Mouse (Mus musculus): ENCODE results near the gene Bmp8a.
"Not testable (repeated sequence)": the region's sequence is repeated elsewhere in the genome, so short reads cannot be mapped to it uniquely, and the experiment has no call there.

Gene Bmp8a

DNA sequence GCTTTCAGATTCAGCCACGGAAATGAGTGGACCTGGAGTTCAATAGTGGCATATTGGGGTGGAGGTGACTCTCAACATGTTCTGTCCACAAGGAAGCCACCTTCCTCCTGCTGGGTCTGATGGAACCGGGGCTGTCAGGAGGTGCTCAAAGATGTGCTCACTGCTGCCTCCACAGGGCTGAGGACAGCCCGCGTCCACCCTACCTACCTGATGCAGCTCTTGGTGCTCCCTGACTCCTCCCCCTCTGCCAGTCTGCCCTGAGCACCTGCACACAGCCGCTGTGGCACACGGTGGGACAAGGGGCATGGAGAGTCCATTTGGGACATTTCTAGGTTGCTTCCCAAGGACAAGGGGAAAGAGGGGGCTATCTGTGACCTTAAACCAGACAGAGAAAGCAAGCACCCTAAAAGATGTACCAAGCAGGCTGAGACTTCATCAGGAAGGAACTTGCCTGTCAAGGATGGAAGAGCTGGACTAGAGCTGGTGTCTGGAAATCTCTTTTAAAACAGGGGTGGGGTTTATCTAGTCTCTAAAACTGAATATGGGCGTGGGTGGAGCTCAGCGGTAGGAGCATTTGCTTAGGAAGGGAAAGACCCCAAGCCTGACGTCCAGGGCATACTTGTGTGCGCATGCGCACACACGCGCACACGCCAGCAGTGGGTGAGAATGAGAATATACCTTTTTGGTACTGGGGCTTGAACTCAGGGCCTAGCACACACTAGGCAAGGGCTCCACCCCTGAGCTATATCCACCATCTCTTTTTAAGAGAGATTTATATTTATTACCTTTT is 7.1 kb downstream of the Bmp8a start:
- CTCF ChIA-PET = interaction anchor here (0.5 to 1.7 kb wide), 8 partner anchors 29 to 364 kb away, joined by 3 to 7 read pairs (median 4); no protein-coding TSS in a partner anchor

DNA sequence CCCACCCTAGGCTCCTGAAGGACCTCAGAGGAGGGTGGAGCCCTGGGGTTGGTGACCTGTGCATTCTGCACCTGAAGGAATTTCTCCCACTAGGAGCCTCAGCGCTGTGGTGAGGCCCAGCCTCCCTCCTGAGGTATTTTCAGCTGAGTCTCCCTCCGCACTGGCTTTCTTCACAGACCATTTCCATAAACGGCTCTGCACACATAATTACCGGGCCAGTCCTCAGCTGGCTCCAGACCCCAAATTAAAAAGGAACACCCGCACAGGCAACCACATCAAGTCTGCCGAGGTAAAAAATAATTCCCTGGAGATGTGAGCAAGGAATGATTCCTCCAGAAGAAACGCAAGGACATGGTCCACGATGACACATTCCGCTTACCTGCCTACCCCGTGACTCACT is 7.8 kb downstream of the Bmp8a start:
- CTCF ChIA-PET = interaction anchor here in 3 of 4 experiments (0.5 to 1.3 kb wide), 5 partner anchors 28 to 298 kb away, joined by 3 read pairs; no protein-coding TSS in a partner anchor
- POLR2A ChIA-PET = interaction anchor here in 2 of 4 experiments (0.7 to 5.7 kb wide), 12 partner anchors 8 to 477 kb away, joined by 3 to 48 read pairs (median 3); partner anchors contain the start of gene Bmp8a (in 1 of the 2)

More for the DNA sequence above, 7.1 kb downstream of the Bmp8a start:
- POLR2A ChIA-PET = interaction anchor here in 3 of 4 experiments (0.5 to 1.6 kb wide), 15 partner anchors 9 to 224 kb away, joined by 3 to 10 read pairs (median 3); no protein-coding TSS in a partner anchor

DNA sequence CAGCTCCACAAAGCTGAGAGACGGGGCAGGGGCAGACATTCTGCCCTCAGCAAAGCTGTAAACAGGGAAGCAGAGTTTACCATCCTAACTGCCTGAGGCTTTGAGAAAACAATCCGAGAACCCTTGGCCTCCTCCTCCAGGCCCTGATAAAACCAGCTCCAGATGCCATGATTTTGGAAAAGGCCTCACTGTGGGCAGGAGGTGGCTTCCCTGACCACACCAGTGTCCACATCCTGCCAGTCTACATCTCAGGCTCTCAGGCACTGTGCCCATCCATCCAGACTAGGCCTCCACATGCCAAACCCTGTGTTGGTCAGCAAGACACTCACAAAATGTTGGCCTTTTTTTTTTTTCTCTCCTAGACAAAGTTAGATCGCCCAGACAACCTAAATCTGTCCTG is 8.9 kb downstream of the Bmp8a start:
- ChIA-PET CTCF (interaction anchor here in 3 of 4 experiments (0.6 to 1.8 kb wide), 7 partner anchors 8 to 730 kb away, joined by 3 to 9 read pairs (median 3); partner anchors contain the start of genes Bmp8a (in 1 of the 3) and Oxct2a (in 1 of the 3)), POLR2A (interaction anchor here in 3 of 4 experiments (0.6 to 5.7 kb wide), 11 partner anchors 8 to 314 kb away, joined by 3 to 48 read pairs (median 3); partner anchors contain the start of genes Bmp8a (in 2 of the 3) and Oxct2a (in 1 of the 3))

DNA sequence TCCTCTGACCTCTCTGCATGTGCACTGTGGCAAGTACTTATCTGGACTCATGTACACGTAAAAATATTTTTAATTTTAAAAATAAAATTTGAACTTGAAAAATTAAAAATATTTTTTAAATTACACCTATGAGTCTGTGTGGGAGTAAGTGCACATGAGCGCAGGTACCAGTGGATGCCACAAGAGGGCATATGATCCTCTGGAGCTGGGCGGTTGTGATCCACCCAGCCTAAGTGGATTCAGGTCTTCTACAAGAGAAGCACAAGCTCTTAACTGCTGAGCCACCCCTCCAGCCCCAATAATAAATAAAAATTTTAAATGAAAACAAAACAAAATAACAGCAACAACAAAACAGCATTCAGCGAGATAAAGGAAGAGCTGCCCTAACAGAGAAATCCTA is 9.9 kb downstream of the Bmp8a start:
- ChIA-PET POLR2A (interaction anchor here in 3 of 4 experiments (0.6 to 5.7 kb wide), 9 partner anchors 9 to 322 kb away, joined by 3 to 48 read pairs (median 3); partner anchors contain the start of genes Bmp8a (in 2 of the 3), Oxct2a (in 1 of the 3) and Ppie (in 1 of the 3)), CTCF (interaction anchor here in 3 of 4 experiments (0.6 to 1.8 kb wide), 10 partner anchors 9 to 60 kb away, joined by 3 to 9 read pairs (median 4); partner anchors contain the start of genes Bmp8a (in 1 of the 3) and Oxct2a (in 1 of the 3))

DNA sequence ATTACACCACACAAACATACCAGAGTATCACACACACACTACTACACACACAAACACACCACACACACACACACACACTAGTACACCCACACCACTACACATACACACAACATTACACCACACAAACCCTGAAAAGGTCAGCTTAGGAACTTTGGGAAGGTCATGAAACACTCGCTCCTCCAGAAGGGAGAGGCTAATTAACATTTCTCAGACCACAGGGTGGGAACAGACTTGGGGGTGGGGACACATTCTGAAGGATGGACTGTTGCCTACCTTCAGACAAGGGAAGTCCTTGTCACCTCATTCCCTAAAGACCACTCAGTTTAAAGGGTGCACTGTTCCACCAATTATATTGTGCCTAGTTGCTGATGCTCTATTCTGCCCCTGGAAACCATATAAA is 11.1 kb downstream of the Bmp8a start:
- ChIA-PET CTCF (interaction anchor here (0.5 to 1.6 kb wide), 6 partner anchors 9 to 333 kb away, joined by 3 to 6 read pairs (median 4); no protein-coding TSS in a partner anchor), POLR2A (interaction anchor here in 3 of 4 experiments (0.8 to 5.7 kb wide), 17 partner anchors 8 to 358 kb away, joined by 3 to 48 read pairs (median 4); partner anchors contain the start of gene Bmp8a (in 2 of the 3))

DNA sequence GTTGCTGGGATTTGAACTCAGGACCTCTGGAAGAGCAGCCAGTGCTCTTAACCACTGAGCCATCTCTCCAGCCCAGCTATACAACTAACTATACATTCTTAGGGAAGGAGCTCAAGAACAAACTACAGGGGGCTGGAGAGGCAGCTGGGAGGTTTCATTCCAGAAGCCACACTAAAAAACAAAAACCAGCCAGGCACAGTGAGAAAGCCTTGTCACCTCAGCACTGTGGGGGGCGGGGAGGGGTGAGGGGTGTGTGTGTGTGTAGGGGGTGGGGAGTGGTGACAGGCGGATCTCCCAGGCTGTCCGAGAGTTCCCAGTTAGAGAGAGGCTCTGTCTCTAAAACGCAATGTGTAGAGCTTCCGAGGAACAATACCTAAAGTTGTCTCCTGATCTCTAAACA is 11.7 kb downstream of the Bmp8a start:
- CTCF ChIA-PET = interaction anchor here (0.6 to 1.6 kb wide), 12 partner anchors 9 to 410 kb away, joined by 3 to 7 read pairs (median 4); no protein-coding TSS in a partner anchor
- POLR2A ChIA-PET = interaction anchor here (0.6 to 5.7 kb wide), 26 partner anchors 9 to 480 kb away, joined by 3 to 48 read pairs (median 3); partner anchors contain the start of gene Bmp8a (in 2 of the 4)

DNA sequence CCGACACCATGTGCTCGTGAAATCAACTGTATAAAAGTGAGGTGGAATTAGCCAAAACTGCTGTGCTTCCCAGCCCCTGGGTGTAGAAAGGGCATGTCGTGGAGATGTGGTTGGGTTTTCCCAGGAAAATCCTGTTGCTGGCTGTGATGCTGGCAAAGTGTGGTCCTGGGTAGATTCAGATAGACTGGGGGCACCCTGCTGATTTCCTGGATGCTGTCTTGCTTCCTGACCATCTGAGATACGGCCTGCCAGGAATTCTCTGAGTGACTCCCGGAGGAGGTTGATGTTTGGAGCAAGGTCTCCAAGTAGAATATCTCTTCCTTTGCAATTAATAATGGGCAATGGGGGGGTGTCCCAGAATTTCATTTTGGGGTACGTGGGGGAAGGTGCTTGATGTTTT is 14.1 kb downstream of the Bmp8a start:
- ChIA-PET CTCF (interaction anchor here in 1 of 4 experiments (0.7 kb wide), 1 partner anchor 11 kb away, joined by 4 read pairs; no protein-coding TSS in a partner anchor), POLR2A (interaction anchor here in 2 of 4 experiments (0.6 to 2.9 kb wide), 3 partner anchors 14 to 137 kb away, joined by 3 to 13 read pairs (median 3); partner anchors contain the start of gene Bmp8a (in 1 of the 2))

DNA sequence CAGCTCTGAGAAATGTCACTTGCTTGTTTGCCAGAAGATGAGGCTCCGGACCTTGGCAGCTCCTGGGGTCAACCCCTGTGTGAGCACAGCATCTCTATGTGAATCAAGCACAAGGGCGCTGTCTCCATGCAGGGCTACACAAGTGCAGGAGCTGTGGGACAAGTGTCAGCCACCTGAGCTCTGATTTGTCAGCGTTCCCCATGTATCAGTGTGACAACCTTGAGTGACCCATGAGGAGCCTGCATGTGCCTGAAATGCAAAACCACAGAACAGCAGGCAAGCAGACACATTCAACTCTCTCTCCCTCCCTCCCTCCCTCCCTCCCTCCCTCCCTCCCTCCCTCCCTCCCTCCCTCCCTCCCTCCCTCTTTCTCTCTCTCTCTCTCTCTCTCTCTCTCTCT is 15.4 kb downstream of the Bmp8a start:
- ChIA-PET CTCF (interaction anchor here in 1 of 4 experiments (1.4 kb wide), 1 partner anchor 22 kb away, joined by 4 read pairs; no protein-coding TSS in a partner anchor), POLR2A (interaction anchor here in 2 of 4 experiments (0.6 to 2.9 kb wide), 14 partner anchors 9 to 1429 kb away, joined by 3 to 13 read pairs (median 4); partner anchors contain the start of gene Bmp8a (in 1 of the 2))

DNA sequence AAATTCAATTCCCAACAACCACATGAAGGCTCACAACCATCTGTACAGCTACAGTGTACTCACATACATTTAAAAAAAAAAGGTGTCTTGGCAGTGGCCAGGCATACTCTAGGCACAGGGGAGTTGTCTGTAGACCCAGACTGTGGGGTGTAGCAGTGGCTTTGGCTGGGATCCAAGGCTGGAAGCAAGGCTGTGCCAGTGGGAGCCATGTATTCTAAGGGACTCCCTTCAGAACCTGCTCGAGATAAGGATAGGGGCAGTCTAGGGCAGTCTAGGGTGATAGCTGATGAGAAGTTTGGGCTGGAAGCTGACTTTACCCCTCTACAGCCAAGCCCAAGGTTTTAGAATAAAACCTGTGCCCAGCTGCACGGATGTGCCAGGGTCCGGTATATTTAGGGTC is 17.0 kb downstream of the Bmp8a start:
- ChIA-PET CTCF (no interaction called here), POLR2A (interaction anchor here in 2 of 4 experiments (0.9 to 2.3 kb wide), 7 partner anchors 10 to 44 kb away, joined by 4 to 9 read pairs (median 5); no protein-coding TSS in a partner anchor)

DNA sequence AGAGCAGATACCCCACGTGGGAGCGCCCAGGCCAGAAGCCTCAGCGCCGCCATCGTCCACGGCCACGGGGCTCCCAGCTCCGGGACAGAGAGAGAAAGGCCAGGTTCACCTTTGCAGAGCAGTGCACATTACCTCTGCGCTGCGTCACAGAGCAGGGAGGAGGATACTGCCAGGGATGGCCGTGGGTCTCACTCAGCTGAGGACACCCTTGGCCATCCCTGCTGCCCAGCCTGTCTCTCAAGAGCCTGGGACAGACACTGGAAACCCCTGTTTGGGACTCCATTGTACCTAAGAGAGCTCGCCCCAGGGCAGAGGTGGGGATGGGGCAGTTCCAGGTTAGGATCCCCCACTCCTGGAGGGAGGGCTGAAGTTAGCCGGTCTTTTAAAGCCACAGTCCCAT is 19.5 kb downstream of the Bmp8a start, which contains the start of gene Oxct2a:
Gene Oxct2a (minus strand): TSS at position 101 of the 400 bp plus-strand sequence.
- POLR2A ChIA-PET = interaction anchor here in 3 of 4 experiments (0.6 to 1.2 kb wide), 8 partner anchors 10 to 207 kb away, joined by 3 to 5 read pairs (median 3); partner anchors contain the start of gene Oxct2b (in 1 of the 3)
- CTCF ChIA-PET = interaction anchor here in 3 of 4 experiments (0.6 to 1.3 kb wide), 5 partner anchors 10 to 508 kb away, joined by 3 to 4 read pairs (median 4); partner anchors contain the start of gene Oxct2b (in 1 of the 3)

DNA sequence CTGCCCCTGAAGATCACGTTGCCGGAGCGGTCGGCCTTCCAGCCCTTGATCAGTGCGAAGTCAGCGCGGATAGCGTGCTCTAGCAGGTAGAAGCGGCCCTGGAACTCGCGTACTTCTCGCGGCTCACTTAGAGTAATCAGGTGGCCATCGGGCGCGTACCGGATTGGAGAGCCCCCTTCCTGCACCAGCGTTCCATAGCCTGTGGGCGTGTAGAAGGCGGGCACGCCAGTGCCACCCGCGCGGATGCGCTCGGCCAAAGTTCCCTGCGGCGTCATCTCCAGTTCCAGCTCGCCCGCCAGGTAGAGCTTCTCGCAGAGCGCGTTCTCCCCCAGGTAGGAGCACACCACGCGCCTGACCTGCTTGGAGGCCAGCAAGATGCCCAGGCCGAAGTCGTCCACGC is 20.1 kb downstream of the Bmp8a start:
- CTCF ChIA-PET = not testable (repeated sequence)
- POLR2A ChIA-PET = interaction anchor here in 2 of 4 experiments (1.1 to 1.2 kb wide), 2 partner anchors 11 to 38 kb away, joined by 3 to 5 read pairs; no protein-coding TSS in a partner anchor

DNA sequence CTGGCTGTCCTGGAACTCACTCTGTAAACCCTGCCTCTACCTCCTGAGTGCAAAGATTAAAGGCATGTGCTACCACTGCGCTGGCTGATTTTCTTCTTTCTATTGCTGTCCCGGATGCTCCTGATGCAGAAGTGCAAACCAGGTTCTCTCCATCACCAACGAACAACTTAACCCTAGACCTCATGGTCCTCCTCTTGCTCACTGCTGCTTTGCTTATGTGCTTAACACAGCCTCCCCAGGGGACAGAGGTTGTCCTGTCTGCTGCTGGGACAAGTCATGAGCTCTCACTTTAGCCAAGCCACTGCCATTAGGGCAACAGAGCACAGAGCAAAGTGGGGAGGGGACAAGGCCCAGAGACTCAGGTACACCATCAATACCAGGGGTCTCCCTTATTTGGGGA is 28.6 kb downstream of the Bmp8a start:
- CTCF ChIA-PET = interaction anchor here in 2 of 4 experiments (0.5 to 2.2 kb wide), 3 partner anchors 9 to 1532 kb away, joined by 3 to 10 read pairs (median 3); no protein-coding TSS in a partner anchor
- POLR2A ChIA-PET = interaction anchor here in 2 of 4 experiments (0.5 to 1.5 kb wide), 5 partner anchors 9 to 174 kb away, joined by 3 to 5 read pairs (median 4); partner anchors contain the start of genes Bmp8a (in 1 of the 2) and Ppie (in 1 of the 2)

DNA sequence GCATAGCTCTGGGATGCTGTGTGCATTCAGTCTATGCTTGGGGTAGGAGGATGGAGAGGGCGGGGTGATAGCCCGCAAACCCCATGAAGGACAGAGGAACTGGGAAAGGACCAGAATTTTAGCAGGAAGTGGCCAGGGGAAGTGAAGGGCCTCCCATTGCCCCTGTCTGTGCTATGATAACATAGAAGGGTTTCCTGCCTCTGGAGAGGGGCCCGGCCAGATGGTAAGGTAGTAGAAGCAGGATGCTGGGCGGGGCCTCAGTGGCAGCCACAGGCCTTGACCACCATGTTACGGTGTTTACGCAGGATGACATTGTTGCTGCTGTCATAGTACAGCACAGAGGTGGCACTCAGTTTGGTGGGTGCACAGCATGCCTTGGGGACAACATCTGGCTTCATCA is 30.0 kb downstream of the Bmp8a start:
- ChIA-PET POLR2A (interaction anchor here in 1 of 4 experiments (0.5 to 2.3 kb wide), 6 partner anchors 9 to 119 kb away, joined by 3 to 8 read pairs (median 4); no protein-coding TSS in a partner anchor), CTCF (interaction anchor here in 1 of 4 experiments (0.7 to 2.2 kb wide), 2 partner anchors 33 to 79 kb away, joined by 3 to 7 read pairs; no protein-coding TSS in a partner anchor)

DNA sequence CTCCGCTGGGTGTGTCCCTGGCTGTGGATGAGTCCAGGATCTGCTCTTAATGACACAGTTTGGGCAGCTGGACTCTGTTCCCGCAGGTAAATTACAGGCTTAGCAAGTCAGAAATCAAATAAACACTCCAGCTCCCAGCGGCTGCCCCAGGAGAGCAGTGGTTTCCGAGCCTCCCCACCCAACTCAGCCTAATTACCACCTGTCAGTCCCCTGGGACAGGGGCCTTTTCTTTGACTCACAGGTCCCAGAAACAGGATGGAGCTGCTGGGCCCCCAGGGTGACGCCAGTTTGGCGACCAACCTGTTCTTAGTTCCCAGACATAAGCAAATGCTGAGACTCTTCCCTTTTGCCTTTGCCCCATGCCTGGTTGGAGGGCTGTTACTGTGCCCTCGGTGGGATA is 31.2 kb downstream of the Bmp8a start:
- CTCF ChIA-PET = interaction anchor here in 3 of 4 experiments (0.6 to 2.2 kb wide), 7 partner anchors 19 to 219 kb away, joined by 3 to 7 read pairs (median 3); no protein-coding TSS in a partner anchor
- POLR2A ChIA-PET = interaction anchor here in 2 of 4 experiments (0.6 to 2.3 kb wide), 10 partner anchors 12 to 151 kb away, joined by 3 to 8 read pairs (median 4); partner anchors contain the start of genes Bmp8a (in 1 of the 2) and Oxct2a (in 1 of the 2)

DNA sequence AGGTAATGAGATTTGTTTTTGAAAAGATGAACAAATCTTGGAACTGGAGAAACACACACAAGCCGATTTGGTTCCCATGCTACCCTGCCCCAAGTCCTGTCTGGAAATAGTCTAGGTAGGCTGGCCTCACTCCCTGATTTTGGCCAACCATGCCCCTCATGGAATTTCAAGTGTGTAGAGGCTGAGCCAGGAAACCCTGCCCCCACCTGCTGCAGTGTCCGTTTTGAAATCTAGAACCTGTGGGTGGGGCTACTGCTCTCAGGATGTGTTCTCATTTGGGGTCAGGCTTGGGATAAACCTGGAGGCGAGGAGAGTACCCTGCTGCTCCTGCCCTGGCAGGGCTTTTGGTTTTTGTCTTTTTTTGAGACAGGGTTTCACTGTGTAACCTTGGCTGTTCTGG is 34.8 kb downstream of the Bmp8a start:
- POLR2A ChIA-PET = interaction anchor here in 2 of 4 experiments (0.8 to 3.5 kb wide), 7 partner anchors 12 to 83 kb away, joined by 4 to 33 read pairs (median 7); partner anchors contain the start of gene Bmp8a (in 1 of the 2)
- CTCF ChIA-PET = interaction anchor here in 3 of 4 experiments (0.5 to 3.3 kb wide), 4 partner anchors 8 to 84 kb away, joined by 3 to 18 read pairs (median 4); no protein-coding TSS in a partner anchor

DNA sequence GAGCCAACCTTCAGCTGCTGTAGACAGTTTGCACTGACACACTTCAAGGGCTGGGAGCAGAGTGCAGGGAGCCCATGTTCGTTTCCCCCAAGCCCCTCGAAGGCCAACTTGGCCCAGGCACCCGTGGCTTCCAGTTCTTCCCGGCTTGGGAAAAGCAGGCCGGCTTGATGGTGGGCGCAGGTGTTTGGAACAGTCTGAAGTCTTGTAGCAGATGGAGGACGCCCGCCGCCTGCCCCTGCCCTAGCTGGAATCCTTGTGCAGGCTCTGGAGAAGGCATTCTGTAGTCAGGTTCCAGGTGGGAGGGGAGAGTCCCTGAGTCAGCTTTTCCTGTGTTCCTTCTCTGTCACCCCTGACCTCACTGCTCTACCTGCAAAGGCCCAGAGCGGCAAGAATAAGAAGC is 36.1 kb downstream of the Bmp8a start:
- CTCF ChIA-PET = interaction anchor here (0.5 to 3.3 kb wide), 21 partner anchors 14 to 592 kb away, joined by 3 to 18 read pairs (median 5); partner anchors contain the start of genes Bmp8a (in 2 of the 4) and Oxct2a (in 1 of the 4)
- POLR2A ChIA-PET = interaction anchor here (0.5 to 4.8 kb wide), 34 partner anchors 9 to 1352 kb away, joined by 3 to 33 read pairs (median 4); partner anchors contain the start of genes Bmp8a (in 1 of the 4) and Ppie (in 1 of the 4)

DNA sequence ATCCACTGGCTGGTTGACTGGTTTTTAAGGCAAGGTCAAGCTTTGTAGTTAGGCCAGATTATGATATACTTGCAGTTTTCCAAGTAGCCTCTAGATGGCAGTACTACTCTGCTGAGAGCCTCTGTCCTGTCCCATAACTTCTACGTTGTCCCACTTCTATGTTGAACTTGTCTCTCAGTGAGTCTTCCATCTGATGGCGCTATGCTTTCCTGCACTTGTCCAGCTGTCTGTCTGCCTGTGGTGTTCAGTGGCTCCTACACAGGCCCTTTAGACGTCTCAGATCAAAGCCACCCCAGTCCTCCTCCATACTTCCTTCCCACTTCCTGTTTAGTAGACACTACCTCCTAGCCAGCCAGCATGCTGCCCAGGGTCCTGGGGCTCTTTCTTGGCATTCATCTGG is 37.3 kb downstream of the Bmp8a start:
- ChIA-PET CTCF (interaction anchor here (0.6 to 3.3 kb wide), 59 partner anchors 9 to 594 kb away, joined by 3 to 18 read pairs (median 4); partner anchors contain the start of genes Bmp8a (in 2 of the 4) and Oxct2a (in 1 of the 4)), POLR2A (interaction anchor here (0.7 to 4.8 kb wide), 29 partner anchors 9 to 311 kb away, joined by 3 to 33 read pairs (median 4); partner anchors contain the start of gene Bmp8a (in 1 of the 4))

All from embryonic stem cell, embryonic (primary cell).